Mouse (Mus musculus) hindbrain, embryonic 12.5 days (tissue): ENCODE measurements around the gene Foxq1. TPM values are rescaled to one million over a fixed set of nuclear protein-coding genes. Genes with fewer than 3 reads are reported as not detected.

ENCODE experiments used
- ATAC-seq: fragments of 200-750 bp; cut with Nextera tagmentation; 2 replicates; pipeline ENCODE4 v1.8.0; 2017; ENCODE audit warnings: moderate TSS enrichment; ENCODE audit not compliant: low FRiP score
- H3K27ac ChIP-seq: fragments of 300-500 bp; sonication (generic); 2 replicates; pipeline ENCODE4 v1.5.1; 2016; ENCODE audit warnings: mild to moderate bottlenecking
- H3K27me3 ChIP-seq: fragments of 300-500 bp; sonication (generic); 2 replicates; pipeline ENCODE4 v1.6.1; 2016; ENCODE audit warnings: mild to moderate bottlenecking
- H3K36me3 ChIP-seq: fragments of 300-500 bp; sonication (generic); 2 replicates; pipeline ENCODE4 v1.6.1; 2016; ENCODE audit warnings: mild to moderate bottlenecking
- H3K4me1 ChIP-seq: fragments of 300-500 bp; sonication (generic); 2 replicates; pipeline ENCODE4 v1.6.1; 2016
- H3K4me2 ChIP-seq: fragments of 300-500 bp; sonication (generic); replicated peaks from 2 replicates; pipeline ENCODE4 v1.6.1; 2016; ENCODE audit warnings: mild to moderate bottlenecking
- H3K4me3 ChIP-seq: fragments of 300-500 bp; sonication (generic); 2 replicates; pipeline ENCODE4 v1.5.1; 2016; ENCODE audit warnings: mild to moderate bottlenecking
- H3K9ac ChIP-seq: fragments of 300-500 bp; sonication (generic); 2 replicates; pipeline ENCODE4 v1.6.1; 2016; ENCODE audit warnings: mild to moderate bottlenecking, moderate library complexity
- H3K9me3 ChIP-seq: fragments of 300-500 bp; sonication (generic); replicated peaks from 2 replicates; pipeline ENCODE4 v1.6.1; 2016; ENCODE audit warnings: mild to moderate bottlenecking
- WGBS: fragments of 180-500 bp; shearing (Covaris S2); methylation state at CpG from one replicate; pipeline ENCODE4 v1.1.7; 2016; 5-methylcytosine and 5-hydroxymethylcytosine counted together
- polyA plus RNA-seq: library from polyadenylated mRNA; unstranded; fragments of >200 nt; fragmentation: Nextera tagmentation; extraction: Ambion mirVana; gene quantifications from 2 replicates; pipeline ENCODE4 v1.2.1, GENCODE M21; 2016

Foxq1 gene
- polyA plus RNA-seq, 1 experiment from 2014 or later: 2.9 TPM

- H3K4me3 ChIP-seq: no peak overlapping the region
- no peak overlapping the region for H3K4me2 ChIP-seq
- WGBS: 39% methylated on average over 6 of the region's 6 CpGs
- no peaks in the 10 kb centered on the region for H3K36me3 ChIP-seq
- H3K9ac ChIP-seq: no peak overlapping the region
- H3K27ac ChIP-seq: no peak overlapping the region
- H3K4me1 ChIP-seq: peaks cover 3% of the 10 kb centered on the region; the same call in 1 of the 2 replicates
- H3K27me3 ChIP-seq: no peaks in the 10 kb centered on the region; the same call in none of the 2 replicates
- no peaks in the 10 kb centered on the region for H3K9me3 ChIP-seq
- no peak for ATAC-seq
Measured at GRCm38 (mm10) chr13:31577576-31577975, 21.6 kb downstream of the Foxq1 start.

GRCm38 (mm10) chr13:31578389-31578788, 22.5 kb downstream of the Foxq1 start:
- 50% methylated on average over 10 of the region's 10 CpGs for WGBS
- 0 out of 2 replicates have a peak, but pooled peaks have one; percentile 22 for ATAC-seq
- H3K27me3 ChIP-seq: no peaks in the 10 kb centered on the region; the same call in none of the 2 replicates
- peaks cover 3% of the 10 kb centered on the region; the same call in 1 of the 2 replicates for H3K4me1 ChIP-seq
- H3K9ac ChIP-seq: no peak overlapping the region
- no peak overlapping the region for H3K4me2 ChIP-seq
- no peaks in the 10 kb centered on the region for H3K9me3 ChIP-seq
- no peak overlapping the region for H3K4me3 ChIP-seq
- no peaks in the 10 kb centered on the region for H3K36me3 ChIP-seq
- H3K27ac ChIP-seq: no peak overlapping the region

GRCm38 (mm10) chr13:31579866-31580265, 23.9 kb downstream of the Foxq1 start:
- Histone ChIP-seq H3K4me3 (no peak overlapping the region), H3K27me3 (no peaks in the 10 kb centered on the region; the same call in none of the 2 replicates), H3K4me1 (peaks cover 3% of the 10 kb centered on the region; the same call in 1 of the 2 replicates), H3K27ac (no peak overlapping the region), H3K4me2 (no peak overlapping the region), H3K36me3 (no peaks in the 10 kb centered on the region), H3K9me3 (no peaks in the 10 kb centered on the region), H3K9ac (no peak overlapping the region)
- WGBS: 68% methylated on average over 9 of the region's 9 CpGs
- no peak for ATAC-seq

GRCm38 (mm10) chr13:31587341-31587740, 31.4 kb downstream of the Foxq1 start:
- no peak overlapping the region for H3K4me3 ChIP-seq
- no peaks in the 10 kb centered on the region for H3K9me3 ChIP-seq
- no peaks in the 10 kb centered on the region for H3K4me1 ChIP-seq
- no peak overlapping the region for H3K27ac ChIP-seq
- 72% methylated on average over 5 of the region's 5 CpGs for WGBS
- no peak overlapping the region for H3K9ac ChIP-seq
- ATAC-seq: no peak
- no peaks in the 10 kb centered on the region for H3K27me3 ChIP-seq
- no peak overlapping the region for H3K4me2 ChIP-seq
- no peaks in the 10 kb centered on the region for H3K36me3 ChIP-seq

- Histone ChIP-seq H3K9ac (no peak overlapping the region), H3K27ac (no peak overlapping the region), H3K27me3 (no peaks in the 10 kb centered on the region; the same call in 1 of the 2 replicates), H3K4me3 (no peak overlapping the region), H3K9me3 (no peaks in the 10 kb centered on the region), H3K4me2 (no peak overlapping the region), H3K4me1 (no peaks in the 10 kb centered on the region), H3K36me3 (no peaks in the 10 kb centered on the region)
- 81% methylated on average over 5 of the region's 5 CpGs for WGBS
- no peak for ATAC-seq
Measured at GRCm38 (mm10) chr13:31599576-31599975, 43.6 kb downstream of the Foxq1 start.

- H3K9ac ChIP-seq: no peak overlapping the region
- no peak overlapping the region for H3K27ac ChIP-seq
- no peaks in the 10 kb centered on the region for H3K9me3 ChIP-seq
- no peak overlapping the region for H3K4me3 ChIP-seq
- H3K36me3 ChIP-seq: no peaks in the 10 kb centered on the region
- no peaks in the 10 kb centered on the region for H3K4me1 ChIP-seq
- 72% methylated on average over 6 of the region's 6 CpGs for WGBS
- H3K27me3 ChIP-seq: peaks cover 5% of the 10 kb centered on the region
- H3K4me2 ChIP-seq: no peak overlapping the region
- no peak for ATAC-seq
Measured at GRCm38 (mm10) chr13:31603964-31604363, 48.0 kb downstream of the Foxq1 start.

Other genes with a start within 250 kb of the Foxq1 start
- not detected in 2 replicates for gene A530084C06Rik, start 3.2 kb downstream of the Foxq1 start, polyA plus RNA-seq
- 9.4 and 9.5 TPM in 2 replicates for gene Foxf2, start 69.7 kb downstream of the Foxq1 start, polyA plus RNA-seq